Mouse (Mus musculus): ENCODE results near the gene Obscn.

Gene Obscn

DNA sequence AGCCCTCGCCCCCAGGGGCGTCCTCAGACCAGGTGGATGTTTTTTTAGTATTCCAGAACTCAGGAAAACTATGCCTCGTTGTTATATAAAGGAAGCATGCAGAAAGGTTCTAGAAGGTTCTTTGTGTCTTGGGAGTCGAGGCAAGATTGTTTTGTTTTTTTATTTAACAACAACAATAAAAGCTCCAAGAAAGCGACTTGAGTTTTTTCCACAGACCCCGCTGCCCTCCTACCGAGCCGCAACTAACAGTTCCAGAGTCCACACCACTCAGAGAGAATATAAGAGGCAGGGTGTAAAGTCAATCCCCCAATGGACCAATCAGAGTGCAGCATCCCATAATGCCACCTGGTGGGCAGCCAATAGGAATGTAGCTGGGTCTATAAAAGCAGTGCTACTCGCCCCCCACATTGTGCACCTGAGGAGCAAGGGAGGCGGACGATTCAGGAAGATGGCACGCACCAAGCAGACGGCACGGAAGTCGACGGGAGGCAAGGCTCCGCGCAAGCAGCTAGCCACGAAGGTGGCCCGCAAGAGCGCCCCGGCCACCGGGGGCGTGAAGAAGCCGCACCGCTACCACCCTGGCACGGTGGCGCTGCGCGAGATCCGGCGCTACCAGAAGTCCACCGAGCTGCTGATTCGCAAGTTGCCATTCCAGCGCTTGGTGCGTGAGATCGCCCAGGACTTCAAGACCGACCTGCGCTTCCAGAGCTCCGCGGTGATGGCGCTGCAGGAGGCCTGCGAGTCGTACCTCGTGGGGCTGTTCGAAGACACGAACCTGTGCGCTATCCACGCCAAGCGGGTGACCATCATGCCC is 174.6 kb downstream of the Obscn start:
- DNase-seq (ENCODE audit: low spot score in 2 of 2) = no peak

DNA sequence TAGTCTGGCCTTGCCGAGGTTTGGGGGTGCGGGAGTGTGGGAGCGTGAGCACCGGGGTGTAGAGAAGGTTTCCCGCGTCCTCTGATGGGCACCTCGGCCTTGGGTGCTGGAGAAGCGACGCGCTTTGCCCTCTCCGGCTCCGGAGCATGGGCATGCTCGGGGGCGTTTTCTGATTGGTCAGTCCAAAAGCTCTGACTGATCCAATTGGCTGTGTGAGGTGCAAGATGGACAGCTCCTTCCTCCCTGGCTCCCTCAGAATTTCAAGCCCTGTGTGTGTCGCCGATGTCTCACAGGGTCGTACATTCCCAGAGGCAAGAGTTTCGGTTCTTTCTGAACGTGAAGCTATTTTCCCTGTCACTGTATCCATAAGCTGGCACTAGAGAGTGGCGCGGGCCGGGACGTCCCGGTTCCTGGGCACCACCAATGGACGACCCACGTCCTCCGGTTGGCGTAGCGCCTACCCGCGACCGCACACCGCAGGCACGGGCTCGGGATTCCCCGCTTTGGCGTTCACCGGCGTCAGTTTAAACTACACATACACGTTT is 176.2 kb downstream of the Obscn start:
- peak; percentile 59 to 64 for DNase-seq (ENCODE audit: low spot score in 2 of 2)

DNA sequence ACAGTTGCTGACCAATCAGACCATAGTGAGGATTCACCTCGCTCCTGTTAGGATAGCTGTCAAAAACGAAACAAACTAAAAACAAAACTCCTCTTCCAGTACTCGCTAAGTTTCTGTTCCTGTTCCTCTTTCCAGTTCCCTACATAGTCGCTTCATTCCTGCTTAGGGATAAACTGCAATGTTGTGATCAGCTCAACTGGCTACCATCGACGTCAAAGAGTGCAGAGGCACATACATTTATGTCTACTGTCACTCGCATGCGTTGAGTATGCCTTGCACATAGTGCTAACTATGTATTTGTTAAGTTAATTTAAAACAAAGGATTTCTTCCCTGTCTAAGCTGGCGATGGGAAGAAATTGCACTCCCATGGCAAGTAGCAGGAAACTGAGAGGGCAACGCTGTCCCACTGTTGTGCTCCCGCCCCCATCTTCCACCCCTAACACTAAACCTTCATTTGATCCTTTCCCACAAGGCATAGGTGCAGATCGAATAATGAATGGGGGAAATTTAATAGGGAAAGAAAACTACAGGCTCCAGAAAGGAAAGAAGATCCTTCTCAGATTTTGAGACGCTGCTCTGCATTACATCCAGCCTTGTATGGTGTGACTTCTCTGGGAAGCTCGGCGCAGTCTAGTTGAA is 176.9 kb downstream of the Obscn start:
- no peak for DNase-seq (ENCODE audit: low spot score in 2 of 2)

DNA sequence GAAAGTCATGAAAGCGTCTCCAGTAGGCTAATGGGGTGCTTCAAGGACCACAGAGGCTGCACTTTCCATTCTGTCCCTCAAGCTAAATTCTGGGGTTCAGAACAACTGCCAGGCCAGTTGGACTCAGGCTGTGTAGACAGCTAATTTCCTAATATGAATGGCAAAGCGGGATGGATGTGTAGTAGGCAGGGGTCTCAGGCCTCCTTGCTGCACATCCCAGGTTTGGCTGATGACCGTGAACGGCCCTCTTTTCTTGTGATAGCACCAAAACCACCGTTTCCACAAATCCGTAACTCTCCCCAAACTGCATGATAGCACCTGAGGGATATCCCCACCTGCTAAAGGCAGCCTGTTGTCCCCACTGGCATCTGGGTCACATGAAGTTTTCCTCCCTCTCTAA is 177.7 kb downstream of the Obscn start:
- DNase-seq (ENCODE audit: low spot score in 2 of 2) = no peak

GRCm38 (mm10) chr11:58957226-58957914 is 178.8 kb downstream of the Obscn start:
- no peak for DNase-seq (ENCODE audit: low spot score in 2 of 2)

DNA sequence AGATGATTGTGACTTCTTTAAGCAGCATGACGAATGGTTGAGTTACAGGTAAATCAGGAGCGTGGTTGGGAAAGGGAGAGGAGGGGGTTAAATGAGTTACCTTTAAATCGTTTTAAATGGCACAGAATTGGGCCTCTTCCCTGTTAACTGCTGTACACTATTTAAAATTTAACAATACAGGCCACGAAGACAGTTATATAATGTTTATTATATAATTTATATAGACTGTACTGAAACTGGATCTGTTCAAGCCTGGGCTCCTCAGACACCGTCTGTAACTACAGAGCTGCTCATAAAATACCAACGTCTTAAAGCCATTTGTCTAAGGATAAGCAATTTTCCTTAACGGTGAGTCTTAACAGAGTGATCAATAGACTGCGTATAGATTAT is 180.3 kb downstream of the Obscn start:
- DNase-seq (ENCODE audit: low spot score in 2 of 2) = no peak

DNA sequence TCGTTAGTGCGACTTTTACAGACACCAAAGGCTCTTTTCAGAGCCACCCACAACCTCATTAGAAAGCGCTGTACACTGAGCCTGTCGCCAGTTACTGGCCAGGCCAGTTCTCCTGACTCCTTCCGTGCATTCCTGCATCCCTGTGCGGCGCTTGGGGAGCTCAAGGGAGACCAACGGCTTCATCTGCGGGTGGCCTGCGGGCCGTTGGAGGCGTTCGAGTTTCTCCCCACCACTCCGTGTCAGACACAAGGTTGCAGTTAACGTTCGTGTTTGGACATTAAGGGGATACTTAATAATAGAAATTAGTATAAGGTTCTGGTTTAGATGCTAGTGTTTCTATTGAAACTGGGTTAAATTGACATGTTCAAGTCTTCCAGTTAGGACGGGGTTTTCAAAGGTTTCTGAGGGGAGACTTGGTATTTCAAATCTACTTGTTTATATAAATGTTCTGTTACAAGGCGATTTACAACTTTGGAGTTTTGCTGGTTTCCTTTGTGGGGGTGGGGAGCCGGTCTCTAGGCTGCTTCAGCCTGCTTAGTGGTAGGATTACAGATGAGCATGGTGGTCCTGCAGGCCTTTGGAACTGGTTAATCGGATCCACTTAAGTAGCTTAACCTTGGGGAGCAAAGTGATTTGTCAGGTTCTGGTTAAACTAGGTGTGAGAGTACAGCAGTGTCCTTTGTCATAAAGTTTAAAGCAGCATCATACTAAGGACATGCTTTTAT is 180.9 kb downstream of the Obscn start:
- no peak for DNase-seq (ENCODE audit: low spot score in 2 of 2)

DNA sequence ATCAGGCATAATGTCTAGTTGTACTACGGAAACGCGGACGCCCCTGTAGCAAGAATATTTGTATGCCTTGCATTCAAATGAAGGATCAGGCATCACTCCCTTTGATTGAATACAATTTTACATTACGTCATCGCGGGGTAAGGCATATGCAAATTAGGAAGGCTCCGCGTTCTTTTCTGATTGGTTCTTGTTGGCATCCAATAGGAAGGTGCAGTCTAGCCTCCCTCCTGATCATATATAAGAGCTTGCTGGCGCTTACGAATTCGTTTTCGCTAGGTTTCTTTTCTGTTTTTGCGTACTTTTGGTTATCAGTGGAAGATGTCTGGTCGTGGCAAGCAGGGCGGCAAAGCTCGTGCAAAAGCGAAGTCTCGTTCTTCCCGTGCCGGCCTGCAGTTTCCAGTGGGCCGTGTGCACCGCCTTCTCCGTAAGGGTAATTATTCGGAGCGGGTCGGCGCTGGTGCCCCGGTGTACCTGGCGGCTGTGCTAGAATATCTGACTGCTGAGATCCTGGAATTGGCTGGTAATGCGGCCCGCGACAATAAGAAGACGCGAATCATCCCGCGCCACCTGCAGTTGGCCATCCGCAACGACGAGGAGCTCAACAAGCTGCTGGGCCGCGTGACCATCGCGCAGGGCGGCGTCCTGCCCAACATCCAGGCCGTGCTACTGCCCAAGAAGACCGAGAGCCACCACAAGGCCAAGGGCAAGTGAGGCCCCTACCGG is 181.6 kb downstream of the Obscn start, which contains the start of the genes Hist3h2a and Trim17:
TSS of gene Hist3h2a (plus strand) at position 266 of the 723 bp plus-strand sequence.
TSS of gene Trim17 (plus strand) at position 266 of the 723 bp plus-strand sequence.
- peak; percentile 71 to 82 for DNase-seq (ENCODE audit: low spot score in 2 of 2)

DNA sequence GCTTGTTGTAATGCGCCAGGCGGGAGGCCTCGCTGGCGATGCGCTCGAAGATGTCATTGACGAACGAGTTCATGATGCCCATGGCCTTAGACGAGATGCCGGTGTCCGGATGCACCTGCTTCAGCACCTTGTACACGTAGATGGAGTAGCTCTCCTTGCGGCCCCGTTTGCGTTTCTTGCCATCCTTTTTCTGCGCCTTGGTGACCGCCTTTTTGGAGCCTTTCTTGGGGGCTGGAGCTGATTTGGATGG is 182.1 kb downstream of the Obscn start:
- DNase-seq (ENCODE audit: low spot score in 2 of 2) = peak in 1 of 2 experiments; percentile 69

- DNase-seq (ENCODE audit: low spot score in 2 of 2) = no peak
These were observed 182.6 kb downstream of the Obscn start for GRCm38 (mm10) chr11:58953351-58954169.

DNA sequence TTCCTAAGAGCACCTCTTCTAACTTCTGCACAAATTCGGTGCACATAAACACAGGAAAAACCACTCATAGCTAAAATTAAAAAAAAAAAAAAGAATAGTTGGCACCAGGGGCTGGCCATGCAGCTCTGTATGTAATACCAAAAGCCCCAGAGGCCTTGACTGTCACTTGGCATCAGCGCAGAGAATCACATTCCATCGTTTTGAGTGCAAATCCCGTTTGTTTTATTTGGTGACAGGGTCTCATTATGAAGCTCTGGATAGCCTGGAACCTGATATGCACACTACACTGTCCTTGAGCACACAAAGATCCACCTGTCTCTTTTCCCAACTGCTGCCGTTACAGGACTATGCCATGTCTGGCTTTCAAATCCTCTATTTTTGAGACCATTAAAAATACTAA is 185.0 kb downstream of the Obscn start:
- no peak for DNase-seq (ENCODE audit: low spot score in 2 of 2)

- DNase-seq (ENCODE audit: low spot score in 2 of 2) = no peak
These were observed 186.4 kb downstream of the Obscn start for GRCm38 (mm10) chr11:58949480-58950431.

DNA sequence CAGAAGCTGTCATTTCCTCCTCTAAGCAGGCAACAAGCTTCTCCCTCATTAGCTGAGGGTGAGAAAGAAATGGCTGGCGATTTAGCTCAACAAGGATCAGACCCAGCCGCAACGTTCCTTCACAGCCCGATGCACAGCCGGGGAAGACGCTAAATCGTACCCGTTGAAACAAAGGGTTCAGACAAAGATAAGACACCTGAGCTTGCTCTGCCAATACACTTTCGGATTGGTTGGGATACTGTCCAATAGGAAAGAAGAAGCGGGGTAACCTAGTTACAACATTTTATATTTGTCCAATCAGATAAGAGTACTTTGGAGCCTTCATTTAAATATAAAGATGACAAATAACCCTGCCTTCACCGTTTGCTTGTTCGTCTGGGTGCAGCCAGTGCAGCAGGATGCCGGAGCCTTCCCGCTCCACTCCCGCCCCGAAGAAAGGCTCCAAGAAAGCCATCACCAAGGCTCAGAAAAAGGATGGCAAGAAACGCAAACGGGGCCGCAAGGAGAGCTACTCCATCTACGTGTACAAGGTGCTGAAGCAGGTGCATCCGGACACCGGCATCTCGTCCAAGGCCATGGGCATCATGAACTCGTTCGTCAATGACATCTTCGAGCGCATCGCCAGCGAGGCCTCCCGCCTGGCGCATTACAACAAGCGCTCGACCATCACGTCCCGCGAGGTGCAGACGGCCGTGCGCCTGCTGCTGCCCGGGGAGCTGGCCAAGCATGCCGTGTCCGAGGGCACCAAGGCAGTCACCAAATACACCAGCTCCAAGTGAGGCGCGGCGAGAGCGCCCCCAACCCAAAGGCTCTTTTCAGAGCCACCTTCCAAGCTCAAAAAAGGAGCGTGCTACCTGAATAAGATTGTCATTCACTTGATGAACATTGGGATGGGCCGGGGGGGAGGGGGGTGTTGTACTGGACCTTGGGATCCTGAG is 187.4 kb downstream of the Obscn start, which contains the start of gene Hist3h2ba:
TSS of gene Hist3h2ba (plus strand) at position 379 of the 938 bp plus-strand sequence.
- peak in 1 of 2 experiments; percentile 44 for DNase-seq (ENCODE audit: low spot score in 2 of 2)

GRCm38 (mm10) chr11:58947798-58948528 is 188.2 kb downstream of the Obscn start:
- DNase-seq (ENCODE audit: low spot score in 2 of 2) = no peak

- no peak for DNase-seq (ENCODE audit: low spot score in 2 of 2)
These were observed 188.9 kb downstream of the Obscn start for GRCm38 (mm10) chr11:58947306-58947705.

Measured in urinary bladder, adult 18-20 months (tissue).